Mouse (Mus musculus): Measurements from ENCODE around the gene Qprt.
A peak's percentile ranks its signal among the peaks of the same experiment; 100 is the strongest.

Qprt gene

DNA sequence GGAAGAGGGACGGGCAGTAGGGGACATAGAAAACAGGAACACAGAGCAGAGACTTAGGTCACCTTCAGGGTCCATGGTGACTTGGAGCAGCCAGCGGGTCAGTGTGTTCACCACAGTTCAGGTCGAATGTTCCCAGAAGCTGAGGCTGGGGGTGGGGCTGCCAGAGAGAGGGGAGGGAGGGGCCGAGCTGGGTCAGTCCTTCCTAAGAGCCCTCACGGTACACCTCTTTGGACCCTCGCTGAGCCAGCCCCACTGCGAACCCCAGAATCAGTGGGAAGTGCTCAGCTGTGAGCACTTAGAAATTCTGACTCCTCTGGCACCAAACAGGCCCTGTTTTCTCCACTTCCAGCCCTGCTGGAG lies at the start of gene Qprt:
Gene Qprt, minus strand, starts transcription at position 316 of the 360 bp plus-strand sequence.
- peak; percentile 39 to 59 for DNase-seq

DNA sequence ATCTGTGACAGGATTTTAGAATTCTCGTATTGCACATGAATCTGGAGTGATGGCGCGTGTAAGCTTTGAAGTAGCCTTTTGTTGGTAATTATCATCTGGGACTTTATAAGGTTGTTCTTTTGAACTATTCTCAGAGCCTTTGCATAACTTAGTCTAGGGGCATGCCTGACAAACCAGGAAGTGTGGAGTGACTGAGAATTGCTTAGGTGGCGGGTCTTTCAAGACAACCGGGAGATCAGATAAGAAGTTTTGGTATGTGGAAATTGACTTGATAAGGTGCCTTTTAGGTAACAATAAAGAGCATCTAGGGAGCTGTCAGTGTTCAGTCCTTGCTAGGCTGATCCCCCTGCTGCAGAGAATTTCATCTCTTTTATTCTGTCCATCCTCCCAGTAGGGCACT lies 44.5 kb upstream of the Qprt start:
- no peak for DNase-seq

DNA sequence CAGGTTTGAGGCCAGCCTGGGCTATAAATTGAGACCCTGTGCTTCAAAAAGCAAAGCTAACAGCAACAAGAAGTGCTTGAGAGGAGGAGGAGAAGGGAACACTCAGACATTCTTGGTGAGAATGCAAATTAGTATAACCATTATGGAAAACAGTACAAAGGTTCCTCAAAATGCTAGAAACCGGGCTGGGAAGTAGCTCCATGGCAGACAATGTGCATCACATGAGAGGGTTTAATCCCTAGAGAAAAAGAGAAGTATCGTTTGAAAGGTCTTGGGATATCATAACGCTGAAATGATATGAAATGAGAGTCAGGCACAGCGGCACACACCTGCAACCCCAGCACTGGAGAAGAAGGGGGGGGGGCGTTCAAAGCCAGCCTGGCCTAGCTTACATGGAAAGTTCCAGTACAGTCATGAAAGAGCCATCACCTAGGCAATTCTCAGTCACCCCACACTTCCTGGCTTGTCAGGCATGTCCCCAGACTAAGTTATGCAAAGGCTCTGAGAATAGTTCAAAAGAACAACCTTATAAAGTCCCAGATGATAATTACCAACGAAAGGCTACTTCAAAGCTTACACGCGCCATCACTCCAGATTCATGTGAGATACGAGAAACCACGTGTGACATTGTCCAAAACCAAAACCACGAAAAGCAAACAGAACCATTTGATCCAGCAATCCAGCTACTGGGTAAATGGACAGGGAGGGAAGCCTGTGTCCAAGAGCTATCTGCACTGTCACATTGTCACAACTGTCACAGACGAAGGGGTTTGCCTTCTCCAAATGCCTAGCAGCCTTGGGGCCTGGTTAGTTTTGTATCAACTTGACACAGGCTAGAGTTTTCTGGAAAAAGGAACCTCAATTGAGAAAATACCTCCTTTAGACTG lies 43.8 kb upstream of the Qprt start:
- DNase-seq = no peak

DNA sequence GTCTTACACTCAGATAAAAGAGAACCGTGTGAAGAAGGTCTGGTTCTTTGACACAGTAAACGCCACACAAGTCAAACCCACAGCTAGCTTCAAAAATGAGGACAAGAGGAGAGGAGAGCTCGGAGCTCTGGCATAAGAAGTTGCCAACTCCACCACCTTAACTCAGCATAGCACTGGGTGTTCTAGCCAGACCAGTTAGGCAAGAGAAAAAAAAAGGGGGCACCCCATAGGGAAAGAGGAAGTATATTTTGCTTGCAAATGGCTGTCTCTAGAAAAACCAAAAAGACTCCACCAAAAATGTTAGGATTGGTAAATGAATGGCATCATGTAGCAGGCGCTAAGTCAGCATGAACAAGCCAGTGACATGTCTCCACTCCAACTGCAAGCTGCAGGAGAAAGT lies 42.0 kb upstream of the Qprt start:
- DNase-seq = no peak

DNA sequence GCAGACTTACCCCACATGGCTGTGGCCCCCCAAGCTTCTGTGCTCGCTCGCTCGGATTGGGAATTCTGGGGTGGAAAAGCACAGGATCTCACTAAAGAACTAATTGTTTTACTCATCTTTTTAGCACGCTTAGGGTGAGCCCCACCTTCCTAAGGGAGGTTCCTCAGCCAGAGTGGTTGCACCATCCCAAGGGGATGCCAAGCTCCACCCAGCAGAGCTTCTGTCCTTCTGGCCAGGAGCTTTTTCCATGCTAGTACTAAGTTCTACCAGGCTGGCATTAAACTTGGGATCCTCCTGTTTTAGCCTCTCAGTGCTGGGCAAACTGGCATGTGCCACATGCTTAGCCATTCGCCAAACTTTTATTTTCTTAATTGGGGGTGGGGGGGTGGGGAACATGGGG lies 40.5 kb upstream of the Qprt start:
- DNase-seq = no peak

DNA sequence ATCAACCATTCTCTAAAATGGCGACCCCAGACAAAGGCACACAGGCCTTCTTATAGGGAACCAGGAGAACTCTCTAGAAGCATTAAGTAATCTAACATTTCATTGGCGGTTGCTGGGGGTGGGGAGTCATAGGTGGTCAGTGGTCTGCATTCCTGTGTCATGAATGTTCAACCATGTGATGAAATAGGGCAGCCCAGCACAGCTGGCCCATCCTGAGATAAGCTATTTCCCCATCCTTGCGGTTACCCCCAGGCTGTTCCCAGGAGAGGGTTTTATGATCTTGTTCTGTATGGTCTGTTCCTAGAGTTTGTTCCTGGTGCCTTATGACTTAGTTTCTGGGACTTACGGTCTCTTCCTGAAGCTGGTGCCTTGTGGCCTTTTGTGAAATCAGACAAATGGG lies 35.5 kb upstream of the Qprt start:
- DNase-seq = no peak

DNA sequence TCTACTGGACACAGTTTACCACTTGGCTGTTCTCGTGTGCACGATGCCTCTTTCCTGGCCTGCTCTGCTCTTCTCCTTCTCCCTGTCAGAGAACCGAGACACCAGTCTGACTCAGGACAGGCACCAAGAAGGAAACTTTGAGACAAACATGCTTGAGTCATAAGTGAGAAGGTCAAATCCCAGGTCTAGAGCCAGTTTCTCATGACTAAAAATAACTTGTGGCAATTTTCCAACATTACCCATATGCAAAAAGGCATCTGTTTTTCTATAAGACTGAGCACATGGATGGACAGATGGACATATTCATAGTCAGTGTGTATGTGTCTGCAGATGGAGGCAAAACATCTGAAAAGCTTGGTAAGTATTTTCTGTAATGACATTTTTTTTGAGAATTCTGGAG lies 31.5 kb upstream of the Qprt start:
- no peak for DNase-seq

DNA sequence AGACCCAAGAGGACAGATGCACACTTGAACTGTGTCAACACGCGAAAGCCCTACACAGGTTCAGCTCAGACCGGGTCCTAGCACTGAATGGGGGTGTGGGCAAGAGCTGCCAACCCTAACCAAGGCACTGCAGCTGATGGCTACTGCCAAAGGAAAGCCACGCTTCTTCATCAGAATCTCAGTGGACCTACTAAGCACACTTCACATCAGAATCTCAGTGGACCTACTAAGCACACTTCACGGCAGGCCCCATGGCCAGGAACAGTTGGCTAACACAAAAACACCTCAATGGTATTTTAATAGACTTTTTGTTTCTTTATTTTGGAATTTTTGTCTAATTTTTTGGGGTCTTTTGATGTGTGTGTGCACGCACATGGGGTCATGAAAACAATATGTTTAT lies 30.4 kb upstream of the Qprt start:
- DNase-seq = no peak

DNA sequence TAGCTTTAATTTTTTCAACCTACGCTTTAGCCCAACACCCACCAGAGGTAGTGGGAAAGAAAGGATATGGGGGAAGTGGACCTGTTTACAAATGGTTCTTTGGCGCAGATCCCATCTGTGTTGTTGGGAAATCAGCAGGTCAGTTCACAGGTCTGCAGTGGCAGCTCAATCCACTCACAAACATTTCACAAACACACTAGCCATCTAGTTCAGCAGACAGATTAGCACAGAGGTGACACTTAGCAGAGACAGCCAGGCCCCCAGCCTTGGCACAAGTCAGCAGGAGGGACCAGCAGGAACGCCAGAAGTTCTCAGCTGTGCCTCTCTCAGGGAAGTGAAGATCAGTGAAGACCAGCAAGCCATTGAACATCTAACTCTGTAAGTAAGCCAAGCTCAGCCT lies 25.9 kb upstream of the Qprt start:
- DNase-seq = no peak

DNA sequence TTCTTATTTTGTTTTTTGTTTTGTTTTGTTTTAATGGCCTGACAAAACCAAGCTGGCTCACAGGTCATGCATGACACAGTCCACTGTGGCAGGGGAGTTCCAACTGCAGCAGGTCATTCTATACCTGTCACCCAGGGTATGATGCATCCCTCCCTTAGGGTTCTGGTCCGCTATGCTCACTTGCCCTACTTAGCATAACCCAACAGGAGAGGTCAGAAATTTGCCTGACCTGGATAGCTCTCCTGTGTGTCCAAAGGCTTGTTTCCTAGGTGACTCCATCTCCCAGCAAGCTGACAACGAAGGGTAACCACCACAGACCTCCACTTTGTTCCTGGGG lies 24.2 kb upstream of the Qprt start:
- no peak for DNase-seq

DNA sequence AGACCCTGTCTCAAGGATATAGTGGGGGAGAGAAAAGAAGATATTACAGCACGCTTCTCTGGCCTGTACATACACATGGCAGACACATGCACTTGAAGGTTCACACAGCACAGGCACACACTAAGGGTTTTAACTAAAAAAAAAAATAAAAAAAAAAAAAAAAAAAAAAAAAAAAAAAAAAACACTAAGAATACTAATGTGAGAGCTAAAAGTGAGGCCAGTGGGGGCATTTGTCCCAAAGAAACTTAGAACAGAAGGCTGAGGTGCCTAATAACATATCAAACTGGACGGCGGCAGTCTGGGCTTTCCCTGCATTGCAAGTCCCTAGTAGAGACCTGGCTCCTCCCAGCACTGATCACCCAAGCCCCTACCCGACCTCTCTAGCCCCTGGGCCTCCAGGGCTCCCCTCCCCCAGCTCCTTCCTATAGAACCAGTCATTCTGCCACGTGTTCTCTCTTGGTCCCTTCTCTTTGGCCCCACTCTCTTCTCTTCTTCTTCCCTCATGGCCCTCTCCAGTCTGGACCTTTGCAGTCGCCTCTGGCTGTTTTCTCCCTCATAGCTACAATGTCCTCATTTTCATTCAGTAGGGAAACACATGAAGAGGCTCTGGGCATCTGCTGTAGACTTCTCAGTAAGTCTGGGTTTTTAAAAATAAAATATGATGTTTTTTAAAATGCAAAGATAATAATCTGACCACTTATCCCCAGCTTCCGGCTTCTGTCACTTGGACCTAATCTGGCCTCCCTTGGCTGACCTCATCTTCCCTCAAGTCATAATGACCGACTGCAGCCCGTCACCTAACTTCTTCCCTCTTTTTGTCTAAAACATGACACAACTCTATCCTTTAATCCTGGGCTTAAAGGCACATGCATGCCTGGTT lies 23.6 kb upstream of the Qprt start:
- no peak for DNase-seq

DNA sequence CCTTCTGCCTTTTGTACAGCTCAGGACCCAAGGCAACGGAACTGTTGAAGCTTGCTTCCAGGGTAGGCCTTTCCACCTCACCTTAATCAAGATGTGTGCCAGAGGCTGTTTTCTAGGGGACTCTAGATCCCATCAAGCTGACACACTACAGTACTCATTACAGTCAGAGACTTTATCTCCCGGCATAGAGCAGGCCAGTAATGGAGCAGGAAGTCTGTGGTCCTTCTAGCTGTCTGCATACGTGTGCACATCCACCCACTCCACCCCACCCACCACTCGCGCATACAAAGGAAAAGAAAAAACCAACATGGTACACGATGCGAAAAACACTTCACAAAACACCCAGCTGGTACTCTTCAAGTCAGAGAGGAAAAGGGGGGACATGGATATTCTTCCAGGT lies 22.4 kb upstream of the Qprt start:
- DNase-seq = no peak

DNA sequence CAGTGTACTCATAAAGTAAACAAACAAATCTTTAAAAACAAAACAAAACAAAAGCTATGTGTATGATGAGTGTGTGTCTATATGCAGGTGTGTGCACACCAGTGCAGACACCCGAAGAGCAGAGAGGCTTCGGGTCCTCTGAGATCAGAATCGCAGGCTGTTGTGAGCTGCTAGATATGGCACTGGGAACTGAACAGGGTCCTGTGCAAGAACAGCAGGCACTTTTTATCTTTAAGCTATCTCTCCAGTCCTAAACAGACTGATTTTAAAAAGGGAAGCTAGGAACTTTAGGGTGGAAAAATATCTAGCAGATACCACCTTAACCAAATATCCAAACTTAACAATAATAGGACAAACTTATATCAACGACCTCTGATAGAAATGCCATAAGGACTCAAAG lies 20.6 kb upstream of the Qprt start:
- DNase-seq = no peak

DNA sequence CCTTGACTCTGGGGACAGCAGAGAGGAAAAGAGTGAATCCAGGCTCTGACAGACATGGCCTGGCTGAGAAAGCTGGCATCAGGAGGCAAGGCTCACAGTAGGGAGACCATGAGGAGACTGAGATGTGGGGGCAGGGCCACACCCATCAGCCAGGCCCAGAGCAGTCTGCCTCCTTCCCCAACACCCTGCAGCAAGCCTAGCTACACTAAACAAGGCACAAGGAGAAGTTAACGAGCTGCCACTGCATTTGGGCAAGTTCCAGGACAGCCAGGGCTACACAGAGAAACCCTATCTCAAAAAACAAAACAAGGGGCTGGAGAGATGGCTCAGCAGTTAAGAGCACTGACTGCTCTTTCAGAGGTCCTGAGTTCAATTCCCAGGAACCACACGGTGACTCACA lies 20.2 kb upstream of the Qprt start:
- DNase-seq = no peak

DNA sequence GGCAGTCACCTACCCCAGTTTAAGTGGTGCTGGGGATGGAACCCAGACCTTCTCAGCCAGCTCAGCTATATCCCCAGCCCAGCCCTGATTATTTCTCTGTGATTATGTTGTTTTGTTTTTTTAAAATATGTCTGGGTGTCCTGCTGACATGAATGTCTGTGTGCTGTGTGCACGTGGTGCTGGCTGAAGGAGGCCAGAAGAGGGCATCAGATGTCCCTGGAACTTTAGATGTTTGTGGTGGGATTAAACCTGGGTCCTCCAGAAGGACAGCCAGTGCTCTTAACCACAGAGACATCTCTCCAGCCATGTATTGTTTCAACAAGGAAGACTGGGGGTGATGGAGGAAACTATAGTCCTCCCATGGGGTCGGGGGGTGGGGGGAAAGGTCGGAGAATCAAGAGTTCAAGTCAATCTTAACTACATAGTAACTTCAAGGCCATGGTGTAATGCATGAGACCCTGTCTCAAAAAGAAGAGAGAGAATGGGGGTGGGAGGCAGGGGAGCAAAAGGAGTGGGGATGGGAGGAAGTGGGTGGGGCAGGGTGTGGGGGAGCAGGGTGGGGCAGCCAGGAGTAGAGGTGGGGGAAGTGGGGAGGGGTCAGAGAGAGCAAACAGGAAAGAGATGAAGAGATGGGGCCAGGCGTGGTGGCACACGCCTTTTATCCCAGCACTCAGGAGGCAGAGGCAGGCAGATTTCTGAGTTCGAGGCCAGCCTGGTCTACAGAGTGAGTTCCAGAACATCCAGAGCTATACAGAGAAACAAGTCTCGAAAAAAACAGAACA lies 18.8 kb upstream of the Qprt start:
- DNase-seq = no peak

DNA sequence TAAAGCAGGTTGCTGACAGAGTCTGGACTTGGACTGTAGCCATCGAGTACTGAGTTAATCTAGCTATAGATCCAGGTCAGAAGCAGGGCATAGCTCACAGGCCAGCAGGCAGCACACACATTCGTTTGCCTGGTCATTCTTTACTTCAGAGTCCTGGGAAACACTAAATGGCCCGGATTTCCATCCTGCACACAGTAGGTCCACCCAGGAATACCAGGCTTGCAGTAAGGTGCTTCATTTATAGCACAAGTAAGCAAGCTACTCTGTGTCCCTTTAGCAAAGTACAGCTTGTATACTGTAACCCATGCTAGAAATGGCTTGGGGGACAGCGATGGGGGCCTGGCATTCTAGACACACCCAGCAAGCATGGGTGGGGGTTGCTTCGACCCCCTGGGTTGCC lies 17.5 kb upstream of the Qprt start:
- DNase-seq = no peak

DNA sequence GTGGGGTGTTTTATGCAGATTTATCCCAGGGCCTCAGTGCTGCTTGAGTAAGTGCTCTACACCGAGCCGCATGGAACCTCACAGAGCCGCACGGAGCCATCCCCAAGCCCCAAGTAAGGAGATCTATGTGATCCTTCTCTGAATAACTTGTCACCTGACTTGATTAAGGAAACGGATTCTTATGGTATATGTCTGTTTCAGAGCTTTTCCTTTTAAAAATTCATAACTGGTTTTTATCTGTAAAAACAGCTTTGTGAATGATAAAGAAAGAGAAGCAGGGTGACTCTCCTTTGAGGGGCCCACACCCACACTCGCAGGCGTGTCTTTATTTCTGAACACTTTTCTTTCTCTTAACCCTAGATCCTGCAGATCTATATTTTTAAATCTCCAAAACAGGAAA lies 17.1 kb upstream of the Qprt start:
- no peak for DNase-seq

DNA sequence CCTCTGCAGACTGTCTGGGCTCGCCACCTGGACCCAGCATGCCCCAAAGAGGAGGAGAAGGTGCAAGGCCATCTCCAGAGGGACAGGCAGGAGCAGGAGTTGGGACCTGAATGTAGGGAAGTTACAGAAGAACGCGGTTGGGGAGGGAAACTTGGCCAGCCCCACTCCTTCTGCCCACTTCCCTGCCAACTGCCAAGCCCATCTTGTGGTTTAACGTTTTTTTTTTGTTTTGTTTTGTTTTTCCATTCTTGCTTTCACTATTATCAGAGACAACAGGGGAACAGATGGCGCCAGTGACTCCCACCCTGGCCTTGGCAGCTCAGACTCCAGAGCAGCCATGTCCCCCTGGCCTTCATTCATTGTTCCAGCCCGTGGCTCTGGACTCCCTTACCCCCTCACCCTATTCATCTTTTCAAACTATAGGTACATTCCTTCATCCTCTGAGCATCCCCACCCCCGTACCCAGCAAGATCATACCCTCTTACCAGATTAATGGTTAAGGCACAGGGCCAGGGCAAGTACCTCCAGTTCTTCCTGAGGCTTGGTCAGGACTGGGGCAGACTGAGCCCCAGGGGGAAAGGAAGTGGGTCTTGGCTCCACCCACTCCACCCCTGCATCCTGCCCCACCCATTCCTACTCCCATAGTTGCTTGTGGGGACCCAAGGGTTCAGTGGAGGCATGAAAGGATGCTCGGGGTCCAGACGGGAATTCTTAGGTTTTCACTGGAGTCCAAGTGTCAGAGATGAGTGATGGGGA lies 15.4 kb upstream of the Qprt start, which contains the start of gene Spn:
Gene Spn, minus strand, starts transcription at position 562 of the 756 bp plus-strand sequence.
- no peak for DNase-seq

DNA sequence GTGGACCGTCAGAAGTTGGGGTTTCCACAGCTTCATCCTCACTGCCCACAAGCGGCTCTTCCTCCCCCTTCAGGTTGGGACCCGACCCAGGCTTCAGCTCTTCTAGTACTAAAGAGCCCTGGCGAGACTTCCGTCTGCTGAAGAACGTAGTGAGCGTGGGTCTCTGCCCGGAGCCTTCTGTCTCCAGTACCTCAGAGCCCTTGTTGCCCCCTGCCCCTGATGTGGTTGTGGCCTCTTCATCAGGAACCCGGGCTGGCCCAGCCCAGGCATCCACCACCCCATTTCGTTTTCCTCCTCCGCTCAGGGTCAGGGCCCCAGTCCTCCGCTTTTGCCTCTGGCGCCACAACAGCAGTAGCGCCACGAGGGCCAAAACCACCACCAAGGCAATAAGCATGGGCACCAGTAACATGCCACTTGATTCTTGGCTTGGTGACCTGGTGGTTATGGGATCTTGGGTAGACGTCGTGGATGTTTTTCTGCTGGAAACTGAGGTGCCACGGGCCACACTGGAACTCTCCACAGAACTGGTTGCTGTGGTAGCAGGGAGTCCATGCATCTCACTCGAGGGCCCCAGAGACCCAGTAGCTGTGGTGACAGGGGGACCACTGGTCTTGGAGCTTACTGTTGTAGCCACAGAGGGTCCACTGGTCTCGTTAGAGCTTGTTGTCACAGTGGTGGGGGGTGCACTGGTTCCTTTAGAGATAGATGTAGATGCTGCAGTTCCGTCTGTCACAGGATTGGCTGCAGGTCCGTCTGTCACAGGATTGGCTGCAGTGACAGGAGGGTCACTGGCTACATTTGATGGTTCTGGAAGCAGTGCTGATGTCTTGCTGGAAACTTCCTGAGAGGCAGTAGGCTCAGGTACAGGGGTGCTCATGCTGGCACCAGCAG lies 14.4 kb upstream of the Qprt start:
- no peak for DNase-seq

DNA sequence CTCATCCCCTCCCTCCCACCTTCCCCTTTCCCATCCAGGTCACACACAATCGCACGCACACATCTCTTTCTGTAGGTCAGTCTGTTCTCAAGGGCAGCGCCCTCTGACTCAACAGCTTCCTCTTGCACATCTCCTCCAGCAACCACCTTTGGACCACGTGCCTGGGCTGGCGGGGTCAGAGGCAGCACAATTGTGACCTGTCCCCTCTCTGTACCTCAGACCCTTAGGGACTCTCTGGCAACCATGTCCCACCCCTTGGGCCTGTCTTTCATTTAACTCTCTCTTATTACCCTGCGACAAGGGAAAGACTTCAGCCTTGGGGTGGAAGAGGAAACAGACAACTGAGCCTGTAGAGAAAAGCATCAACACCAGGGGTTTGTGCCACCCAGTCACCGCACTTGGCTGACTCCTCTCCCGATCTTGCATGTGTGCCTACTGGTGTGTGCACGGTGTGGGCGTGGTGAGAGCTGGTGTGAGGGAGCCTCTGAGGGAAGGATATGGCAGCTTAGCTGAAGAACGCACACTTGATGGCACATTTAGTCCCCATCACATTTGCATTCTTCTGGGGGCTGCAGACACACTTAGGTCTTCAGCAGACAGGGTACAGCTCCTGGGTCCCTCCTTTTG lies 12.9 kb upstream of the Qprt start:
- no peak for DNase-seq

DNA sequence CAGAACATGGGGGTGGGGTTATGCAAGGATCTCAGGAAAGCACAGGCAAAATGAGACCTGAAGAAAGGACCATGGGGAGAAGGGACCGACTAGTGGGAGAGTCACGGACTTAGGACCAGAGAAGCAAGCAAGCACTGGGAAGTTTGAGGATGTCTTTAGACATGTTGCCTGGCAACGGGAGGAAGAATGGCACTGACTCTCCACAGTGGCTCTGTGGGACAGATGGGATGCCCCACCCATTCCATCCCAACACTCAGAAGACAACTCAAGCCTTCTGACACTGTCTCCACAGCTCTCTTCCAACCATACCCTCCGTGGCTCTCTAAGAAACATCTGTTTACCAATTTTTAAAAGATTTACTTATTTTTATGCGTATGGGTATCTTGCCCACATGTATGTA lies 11.1 kb upstream of the Qprt start:
- no peak for DNase-seq

All from kidney, postnatal 4 days (tissue).